Mouse (Mus musculus) Patski (cell line): ENCODE measurements at regions not wholly inside any gene's neighbourhood (a gene's known extent, or its start where the extent isn't known, plus 50 kb on each side); places are given as distances from the start of the nearest gene placed in this dataset.

Experiments used
- ATAC-seq: fragments of 100-300 bp; one replicate; pipeline ENCODE4 v1.8.0; 2021
- CTCF ChIA-PET: fragments of 350-600 bp; sonication (Branson Sonifier 250); formaldehyde crosslinking; loops from one replicate; lab custom pipeline; 2022; ENCODE audit warnings: inconsistent platforms; lab: Charles Lee
- POLR2A ChIA-PET: fragments of 350-600 bp; sonication (Branson Sonifier 250); formaldehyde crosslinking; loops from one replicate; lab custom pipeline; 2022; ENCODE audit warnings: antibody characterized with exemption, inconsistent platforms; lab: Charles Lee
- DNase-seq: peaks from one replicate; pipeline ENCODE4 v3.0.0-alpha.2; 2011; ENCODE audit warnings: low read depth, low spot score
- H3K27me3 ChIP-seq: fragments of 371-371 bp; one replicate; pipeline ENCODE4 v1.5.1; 2021
- CTCF ChIP-seq: fragments of 100-300 bp; IDR thresholded peaks from one replicate; pipeline ENCODE4 v1.5.1; 2021
- in situ Hi-C: fragments of 300-500 bp; cut with MboI; formaldehyde crosslinking; loops from 3 replicates; pipeline ENCODE4 v1.11.1; 2018; ENCODE audit warnings: low pct_unique_long_range_greater_than_20kb, mixed read lengths

DNA sequence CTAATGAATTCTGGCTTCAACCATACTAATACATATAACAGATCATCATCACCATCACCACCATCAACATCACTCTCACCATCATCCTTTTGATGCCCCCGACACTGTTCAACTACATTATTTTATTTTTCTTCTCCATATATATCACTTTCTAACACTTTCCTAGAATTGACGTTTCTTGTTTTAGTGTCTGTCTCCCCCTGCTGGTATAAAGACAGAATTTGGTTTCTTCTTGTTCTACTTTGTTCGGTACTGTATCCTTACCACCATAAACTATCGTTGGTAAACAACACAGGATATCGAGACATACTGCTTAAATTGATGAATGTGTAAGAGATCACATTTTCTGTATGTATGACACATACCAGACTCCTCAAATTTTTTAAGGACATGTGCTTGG, 92.5 kb upstream of the Tab3 start:
- POLR2A ChIA-PET, result no interaction called here
- CTCF ChIA-PET, result no interaction called here
- DNase-seq (peak; percentile 0), ATAC-seq (no peak)
- in situ Hi-C loops, result no loop called here
- H3K27me3 ChIP-seq, result peaks cover 17% of the 10 kb centered on the region
- TF ChIP-seq CTCF, result peak; percentile 42

DNA sequence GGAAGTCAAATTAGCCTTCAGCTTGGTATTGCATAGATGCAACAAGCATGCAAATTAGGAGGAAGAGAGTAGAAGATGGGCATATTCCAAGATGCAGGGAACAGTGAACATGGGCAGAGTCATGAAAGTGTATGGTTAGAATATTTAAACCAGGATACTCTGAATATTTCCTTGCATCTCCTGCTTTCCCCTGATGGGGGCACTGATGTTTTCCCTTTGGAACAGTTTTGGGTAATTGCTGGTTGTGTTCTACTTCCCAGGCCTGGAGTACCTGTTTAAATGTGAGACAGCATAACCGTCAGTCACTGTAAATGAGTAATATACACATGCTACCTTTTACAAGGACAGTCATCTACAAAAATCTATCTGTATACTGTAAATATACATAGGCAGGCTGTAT, 76.9 kb upstream of the Tab3 start:
- H3K27me3 ChIP-seq, result peaks cover 14% of the 10 kb centered on the region
- POLR2A ChIA-PET, result no interaction called here
- ATAC-seq (no peak), DNase-seq (no peak)
- TF ChIP-seq CTCF, result peak; percentile 22
- in situ Hi-C loops, result loop anchor here (5.0 kb wide), 1 partner anchor 150 kb away; no protein-coding TSS in a partner anchor
- CTCF ChIA-PET, result interaction anchor here (1.5 to 1.8 kb wide), 2 partner anchors 149 kb away, joined by 4 read pairs; no protein-coding TSS in a partner anchor
